Mouse (Mus musculus): ENCODE results near the gene Apobec1. TPM values are rescaled to one million over a fixed set of nuclear protein-coding genes. Genes with fewer than 3 reads are reported as not detected.
"Not testable (repeated sequence)": the region's sequence is repeated elsewhere in the genome, so short reads cannot be mapped to it uniquely, and the experiment has no call there.

Apobec1 gene
- polyA plus RNA-seq, 1 experiment from 2014 or later = 3.7 TPM

GRCm38 (mm10) chr6:122554102-122554501, 48.1 kb downstream of the Apobec1 start:
- no peak overlapping the region for H3K9ac ChIP-seq
- H3K4me3 ChIP-seq = no peak overlapping the region
- H3K27ac ChIP-seq = no peak overlapping the region
- no peaks in the 10 kb centered on the region for H3K36me3 ChIP-seq
- no peaks in the 10 kb centered on the region for H3K4me1 ChIP-seq
- 60% methylated on average over 6 of the region's 6 CpGs for WGBS (ENCODE audit: insufficient replicate concordance)
- no peak overlapping the region for H3K4me2 ChIP-seq
- no peak for ATAC-seq
- H3K9me3 ChIP-seq (replicated peaks) = no peaks in the 10 kb centered on the region
- peaks cover 19% of the 10 kb centered on the region; the same call in 1 of the 2 replicates for H3K27me3 ChIP-seq (replicated peaks)

- no peaks in the 10 kb centered on the region for H3K9me3 ChIP-seq (replicated peaks)
- WGBS (ENCODE audit: insufficient replicate concordance) = 39% methylated on average over 9 of the region's 9 CpGs
- no peaks in the 10 kb centered on the region for H3K4me1 ChIP-seq
- no peaks in the 10 kb centered on the region for H3K36me3 ChIP-seq
- no peak within 1 kb of the TSS for H3K9ac ChIP-seq
- peaks cover 19% of the 10 kb centered on the region; the same call in 1 of the 2 replicates for H3K27me3 ChIP-seq (replicated peaks)
- no peak for ATAC-seq
- H3K4me2 ChIP-seq = no peak within 1 kb of the TSS
- no peak within 1 kb of the TSS for H3K4me3 ChIP-seq
- no peak within 1 kb of the TSS for H3K27ac ChIP-seq
These were observed 48.6 kb downstream of the Apobec1 start, which contains the start of gene Aicda for GRCm38 (mm10) chr6:122553606-122554005. Gene Aicda, plus strand, starts transcription at chr6:122553801.

- Histone ChIP-seq H3K4me2 (no peak overlapping the region), H3K9ac (no peak overlapping the region), H3K27me3 (replicated peaks) (no peaks in the 10 kb centered on the region), H3K27ac (no peak overlapping the region), H3K4me1 (no peaks in the 10 kb centered on the region), H3K4me3 (no peak overlapping the region), H3K36me3 (no peaks in the 10 kb centered on the region), H3K9me3 (replicated peaks) (no peaks in the 10 kb centered on the region)
- WGBS (ENCODE audit: insufficient replicate concordance) = 69% methylated on average over 10 of the region's 10 CpGs
- ATAC-seq = no peak
These were observed 56.3 kb downstream of the Apobec1 start for GRCm38 (mm10) chr6:122545948-122546347.

GRCm38 (mm10) chr6:122545289-122545882, 56.9 kb downstream of the Apobec1 start:
- Histone ChIP-seq H3K27me3 (replicated peaks) (no peaks in the 10 kb centered on the region), H3K4me1 (no peaks in the 10 kb centered on the region), H3K9me3 (replicated peaks) (no peaks in the 10 kb centered on the region), H3K4me2 (no peak overlapping the region), H3K36me3 (no peaks in the 10 kb centered on the region), H3K27ac (no peak overlapping the region), H3K9ac (no peak overlapping the region), H3K4me3 (no peak overlapping the region)
- ATAC-seq = no peak
- WGBS (ENCODE audit: insufficient replicate concordance) = 56% methylated on average over 9 of the region's 9 CpGs

- Histone ChIP-seq H3K27ac (no peak overlapping the region), H3K27me3 (replicated peaks) (no peaks in the 10 kb centered on the region), H3K4me1 (no peaks in the 10 kb centered on the region), H3K9me3 (replicated peaks) (no peaks in the 10 kb centered on the region), H3K9ac (no peak overlapping the region), H3K4me2 (no peak overlapping the region), H3K4me3 (no peak overlapping the region), H3K36me3 (no peaks in the 10 kb centered on the region)
- 0 out of 2 replicates have a peak, but pooled peaks have one; percentile 15 for ATAC-seq
- 72% methylated on average over 1 of the region's 1 CpGs for WGBS (ENCODE audit: insufficient replicate concordance)
These were observed 57.6 kb downstream of the Apobec1 start for GRCm38 (mm10) chr6:122544672-122545071.

- H3K4me3 ChIP-seq = no peak overlapping the region
- H3K27ac ChIP-seq = no peak overlapping the region
- 56% methylated on average over 5 of the region's 5 CpGs for WGBS (ENCODE audit: insufficient replicate concordance)
- H3K9ac ChIP-seq = no peak overlapping the region
- no peak for ATAC-seq
- no peak overlapping the region for H3K4me2 ChIP-seq
- H3K27me3 ChIP-seq (replicated peaks) = no peaks in the 10 kb centered on the region
- no peaks in the 10 kb centered on the region for H3K4me1 ChIP-seq
- H3K36me3 ChIP-seq = no peaks in the 10 kb centered on the region
- no peaks in the 10 kb centered on the region for H3K9me3 ChIP-seq (replicated peaks)
These were observed 58.7 kb downstream of the Apobec1 start for GRCm38 (mm10) chr6:122543574-122543973.

GRCm38 (mm10) chr6:122542459-122542858, 59.8 kb downstream of the Apobec1 start:
- H3K4me1 ChIP-seq; H3K9ac ChIP-seq; H3K9me3 ChIP-seq (replicated peaks); ATAC-seq; H3K4me2 ChIP-seq; H3K27me3 ChIP-seq (replicated peaks); H3K36me3 ChIP-seq; H3K27ac ChIP-seq; H3K4me3 ChIP-seq: not testable (repeated sequence)
- 52% methylated on average over 5 of the region's 5 CpGs for WGBS (ENCODE audit: insufficient replicate concordance)

- Histone ChIP-seq H3K4me2 (no peak overlapping the region), H3K4me3 (no peak overlapping the region), H3K9me3 (replicated peaks) (no peaks in the 10 kb centered on the region), H3K9ac (no peak overlapping the region), H3K27me3 (replicated peaks) (no peaks in the 10 kb centered on the region), H3K27ac (no peak overlapping the region), H3K4me1 (no peaks in the 10 kb centered on the region), H3K36me3 (no peaks in the 10 kb centered on the region)
- 80% methylated on average over 9 of the region's 9 CpGs for WGBS (ENCODE audit: insufficient replicate concordance)
- no peak for ATAC-seq
These were observed 62.7 kb downstream of the Apobec1 start for GRCm38 (mm10) chr6:122539564-122539963.

- Histone ChIP-seq H3K4me2 (no peak overlapping the region), H3K27me3 (replicated peaks) (no peaks in the 10 kb centered on the region), H3K9me3 (replicated peaks) (no peaks in the 10 kb centered on the region), H3K9ac (no peak overlapping the region), H3K27ac (no peak overlapping the region), H3K36me3 (no peaks in the 10 kb centered on the region), H3K4me1 (0 out of 2 replicates have a peak, but pooled peaks cover 5% of the 10 kb centered on the region), H3K4me3 (no peak overlapping the region)
- 48% methylated on average over 3 of the region's 3 CpGs for WGBS (ENCODE audit: insufficient replicate concordance)
- ATAC-seq = no peak
These were observed 68.2 kb downstream of the Apobec1 start for GRCm38 (mm10) chr6:122534032-122534431.

GRCm38 (mm10) chr6:122532883-122533302, 69.4 kb downstream of the Apobec1 start:
- no peaks in the 10 kb centered on the region for H3K9me3 ChIP-seq (replicated peaks)
- H3K27me3 ChIP-seq (replicated peaks) = peaks cover under 1% of the 10 kb centered on the region; the same call in 1 of the 2 replicates
- no peak overlapping the region for H3K27ac ChIP-seq
- peak overlapping the region; percentile 47 for H3K4me2 ChIP-seq
- 13% methylated on average over 4 of the region's 4 CpGs for WGBS (ENCODE audit: insufficient replicate concordance)
- H3K9ac ChIP-seq = no peak overlapping the region
- H3K36me3 ChIP-seq = no peaks in the 10 kb centered on the region
- H3K4me1 ChIP-seq = 0 out of 2 replicates have a peak, but pooled peaks cover 5% of the 10 kb centered on the region
- peak overlapping the region; percentile 27; the same call in 1 of the 2 replicates for H3K4me3 ChIP-seq
- ATAC-seq = no peak

GRCm38 (mm10) chr6:122531466-122532174, 70.6 kb downstream of the Apobec1 start:
- Histone ChIP-seq H3K27me3 (replicated peaks) (peaks cover 8% of the 10 kb centered on the region; the same call in 1 of the 2 replicates), H3K4me1 (0 out of 2 replicates have a peak, but pooled peaks cover 5% of the 10 kb centered on the region), H3K9ac (no peak overlapping the region), H3K27ac (no peak overlapping the region), H3K4me2 (no peak overlapping the region), H3K4me3 (no peak overlapping the region), H3K9me3 (replicated peaks) (no peaks in the 10 kb centered on the region), H3K36me3 (no peaks in the 10 kb centered on the region)
- WGBS (ENCODE audit: insufficient replicate concordance) = 63% methylated on average over 8 of the region's 8 CpGs
- no peak for ATAC-seq

GRCm38 (mm10) chr6:122528136-122528535, 74.1 kb downstream of the Apobec1 start:
- Histone ChIP-seq H3K36me3 (no peaks in the 10 kb centered on the region), H3K4me3 (no peak overlapping the region), H3K4me2 (no peak overlapping the region), H3K27me3 (replicated peaks) (peaks cover 8% of the 10 kb centered on the region; the same call in 1 of the 2 replicates), H3K9me3 (replicated peaks) (no peaks in the 10 kb centered on the region), H3K9ac (no peak overlapping the region), H3K27ac (no peak overlapping the region), H3K4me1 (0 out of 2 replicates have a peak, but pooled peaks cover 4% of the 10 kb centered on the region)
- WGBS (ENCODE audit: insufficient replicate concordance) = 66% methylated on average over 11 of the region's 11 CpGs
- no peak for ATAC-seq

All from liver, embryonic 12.5 days (tissue).